Mouse (Mus musculus) liver, postnatal 0 days (tissue): Measurements from ENCODE around the gene Olfr790.

Source experiments
- CTCF ChIP-seq: sonication (generic); IDR thresholded peaks from 2 replicates; pipeline ENCODE4 v1.5.1; 2016; ENCODE audit warnings: antibody characterized with exemption, low read depth
- EP300 ChIP-seq: IDR thresholded peaks from 2 replicates; pipeline ENCODE4 v1.6.1; 2016; ENCODE audit warnings: antibody characterized with exemption, low read depth, mild to moderate bottlenecking

DNA sequence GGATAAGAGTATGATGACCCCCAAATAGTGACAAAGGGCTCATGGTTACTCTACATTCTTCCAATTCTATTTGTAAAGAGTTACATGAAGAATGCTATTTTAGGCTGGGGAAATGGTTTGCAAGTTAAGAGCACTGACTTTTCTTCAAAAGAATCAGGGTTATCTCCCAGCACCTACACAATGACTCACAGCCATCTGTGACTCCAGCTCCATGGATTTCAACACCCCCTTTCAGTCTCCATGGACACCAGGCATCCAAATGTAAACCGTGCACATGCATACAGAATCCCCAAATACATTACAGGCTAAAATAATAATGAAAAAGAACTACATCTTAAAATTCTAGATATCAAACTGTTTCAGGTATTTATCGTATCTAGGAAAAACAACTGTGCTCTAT is 8.2 kb upstream of the Olfr790 start:
- TF ChIP-seq CTCF (no peak), EP300 (no peak)
